Mouse (Mus musculus) MEL (cell line): ENCODE measurements around the gene Bscl2. TPM values are rescaled to one million over a fixed set of nuclear protein-coding genes. Genes with fewer than 3 reads are reported as not detected.

ENCODE experiments used
- DNase-seq: peaks from one replicate; pipeline ENCODE4 v3.0.0; 2011; ENCODE audit warnings: low read depth, low spot score
- H3K27ac ChIP-seq: 2 replicates; pipeline ENCODE4 v1.5.1; 2012; ENCODE audit warnings: low read depth, mild to moderate bottlenecking, control low read depth, low read length, moderate library complexity; ENCODE audit not compliant: control insufficient read depth
- H3K27me3 ChIP-seq, 2 experiments: fragments of 150-350 bp in 1 of 2; sonication (generic) in 1 of 2; 2 replicates each; pipeline ENCODE4 v1.6.1; 2012; ENCODE audit warnings: low read length in 2 of 2, mild to moderate bottlenecking in 2 of 2, improper control_type of control experiment in 1 of 2, moderate library complexity in 1 of 2; ENCODE audit not compliant: insufficient read depth in 2 of 2, control insufficient read depth in 1 of 2
- H3K36me3 ChIP-seq, 2 experiments: 2 replicates each; pipeline ENCODE4 v1.6.1; 2012 to 2014; ENCODE audit warnings: low read length in 2 of 2, improper control_type of control experiment in 1 of 2, inconsistent platforms in 1 of 2, mild to moderate bottlenecking in 1 of 2; ENCODE audit not compliant: insufficient read depth in 2 of 2, control insufficient read depth in 1 of 2
- H3K4me1 ChIP-seq, 2 experiments: fragments of 150-350 bp in 1 of 2; sonication (generic) in 1 of 2; 2 replicates each; pipeline ENCODE4 v1.6.1; 2012; ENCODE audit warnings: low read length in 2 of 2, improper control_type of control experiment in 1 of 2, mild to moderate bottlenecking in 1 of 2; ENCODE audit not compliant: insufficient read depth in 2 of 2, control insufficient read depth in 1 of 2
- H3K4me3 ChIP-seq, 2 experiments: fragments of 150-350 bp in 1 of 2; sonication (generic) in 1 of 2; 2 replicates each; pipeline ENCODE4 v1.5.1; 2012; ENCODE audit warnings: low read depth in 2 of 2, low read length in 2 of 2, mild to moderate bottlenecking in 2 of 2, moderate library complexity in 2 of 2, control low read depth in 1 of 2, improper control_type of control experiment in 1 of 2; ENCODE audit not compliant: control insufficient read depth in 1 of 2, insufficient read depth in 1 of 2
- H3K79me2 ChIP-seq: 2 replicates; pipeline ENCODE4 v1.6.1; 2012; ENCODE audit warnings: mild to moderate bottlenecking, low read length, moderate library complexity; ENCODE audit not compliant: control insufficient read depth, poor library complexity, insufficient read depth
- H3K9ac ChIP-seq: 2 replicates; pipeline ENCODE4 v1.6.1; 2012; ENCODE audit warnings: low read depth, mild to moderate bottlenecking, control low read depth, low read length, moderate library complexity; ENCODE audit not compliant: control insufficient read depth, poor library complexity, severe bottlenecking
- H3K9me3 ChIP-seq: fragments of 150-350 bp; sonication (generic); replicated peaks from 2 replicates; pipeline ENCODE4 v1.6.1; 2012; ENCODE audit warnings: mild to moderate bottlenecking, low read length, improper control_type of control experiment, moderate library complexity; ENCODE audit not compliant: insufficient read depth
- BHLHE40 ChIP-seq: IDR thresholded peaks from 2 replicates; pipeline ENCODE4 v1.6.1; 2012; ENCODE audit warnings: low read depth, mild to moderate bottlenecking, inconsistent platforms, low read length, improper control_type of control experiment, borderline replicate concordance
- CHD1 ChIP-seq: IDR thresholded peaks from 2 replicates; pipeline ENCODE4 v1.6.1; 2012; ENCODE audit warnings: low read depth, mild to moderate bottlenecking, inconsistent platforms, low read length, improper control_type of control experiment
- CTCF ChIP-seq, 3 experiments: IDR thresholded peaks in 2 of 3; conservative IDR thresholded peaks in 1 of 3; 2 replicates each; pipeline ENCODE4 v1.5.1; 2011 to 2012; ENCODE audit warnings: low read length in 3 of 3, low read depth in 2 of 3, mild to moderate bottlenecking in 2 of 3, improper control_type of control experiment in 1 of 3, inconsistent platforms in 1 of 3, mixed read lengths in 1 of 3, moderate library complexity in 1 of 3; ENCODE audit not compliant: control insufficient read depth in 1 of 3, insufficient read depth in 1 of 3, poor library complexity in 1 of 3, severe bottlenecking in 1 of 3
- E2F4 ChIP-seq: IDR thresholded peaks from 2 replicates; pipeline ENCODE4 v1.6.1; 2011; ENCODE audit warnings: low read depth, low read length, improper control_type of control experiment, borderline replicate concordance
- EP300 ChIP-seq, 2 experiments: IDR thresholded peaks; 2 replicates each; pipeline ENCODE4 v1.6.1; 2011; ENCODE audit warnings: improper control_type of control experiment in 2 of 2, low read length in 2 of 2, low read depth in 1 of 2, mild to moderate bottlenecking in 1 of 2
- GABPA ChIP-seq: IDR thresholded peaks from 2 replicates; pipeline ENCODE4 v1.6.1; 2012; ENCODE audit warnings: low read depth, mild to moderate bottlenecking, inconsistent platforms, low read length, improper control_type of control experiment, moderate library complexity
- GATA1 ChIP-seq: IDR thresholded peaks from 2 replicates; pipeline ENCODE4 v1.6.1; 2011; ENCODE audit warnings: low read depth, low read length, improper control_type of control experiment
- HCFC1 ChIP-seq: IDR thresholded peaks from 2 replicates; pipeline ENCODE4 v1.6.1; 2012; ENCODE audit warnings: low read depth, mild to moderate bottlenecking, inconsistent platforms, low read length, improper control_type of control experiment, moderate library complexity
- KAT2A ChIP-seq: conservative IDR thresholded peaks from 2 replicates; pipeline ENCODE4 v1.6.1; 2012; ENCODE audit warnings: low read depth, low read length, improper control_type of control experiment, inconsistent platforms
- MAFK ChIP-seq: IDR thresholded peaks from 2 replicates; pipeline ENCODE4 v1.6.1; 2011; ENCODE audit warnings: low read depth, mild to moderate bottlenecking, low read length, improper control_type of control experiment, borderline replicate concordance
- MAX ChIP-seq: IDR thresholded peaks from 2 replicates; pipeline ENCODE4 v1.6.1; 2011; ENCODE audit warnings: low read length, improper control_type of control experiment
- MEF2A ChIP-seq: IDR thresholded peaks from 2 replicates; pipeline ENCODE4 v1.6.1; 2014; ENCODE audit warnings: low read depth, mild to moderate bottlenecking, inconsistent platforms, low read length, improper control_type of control experiment; ENCODE audit not compliant: poor library complexity, insufficient replicate concordance, severe bottlenecking; ENCODE audit errors: extremely low read depth
- MXI1 ChIP-seq: IDR thresholded peaks from 2 replicates; pipeline ENCODE4 v1.6.1; 2011; ENCODE audit warnings: mild to moderate bottlenecking, low read depth, low read length, improper control_type of control experiment
- MYB ChIP-seq: IDR thresholded peaks from 2 replicates; pipeline ENCODE4 v1.6.1; 2011; ENCODE audit warnings: mild to moderate bottlenecking, low read depth, low read length, improper control_type of control experiment
- NELFE ChIP-seq: IDR thresholded peaks from 2 replicates; pipeline ENCODE4 v1.6.1; 2011; ENCODE audit warnings: low read depth, low read length, improper control_type of control experiment
- RCOR1 ChIP-seq: IDR thresholded peaks from 2 replicates; pipeline ENCODE4 v1.6.1; 2012; ENCODE audit warnings: low read depth, mild to moderate bottlenecking, inconsistent platforms, low read length, improper control_type of control experiment
- SIN3A ChIP-seq: IDR thresholded peaks from 2 replicates; pipeline ENCODE4 v1.6.1; 2012; ENCODE audit warnings: low read length, improper control_type of control experiment, inconsistent platforms
- TBP ChIP-seq: IDR thresholded peaks from 2 replicates; pipeline ENCODE4 v1.8.0; 2011; ENCODE audit warnings: low read depth, low read length, improper control_type of control experiment
- TCF12 ChIP-seq: IDR thresholded peaks from 2 replicates; pipeline ENCODE4 v1.6.1; 2014; ENCODE audit warnings: low read depth, mild to moderate bottlenecking, inconsistent platforms, low read length, improper control_type of control experiment, moderate library complexity
- USF1 ChIP-seq: IDR thresholded peaks from 2 replicates; pipeline ENCODE4 v1.6.1; 2014; ENCODE audit warnings: low read depth, mild to moderate bottlenecking, inconsistent platforms, low read length, improper control_type of control experiment, moderate library complexity
- ZKSCAN1 ChIP-seq: IDR thresholded peaks from 2 replicates; pipeline ENCODE4 v1.6.1; 2012; ENCODE audit warnings: low read depth, mild to moderate bottlenecking, inconsistent platforms, low read length, improper control_type of control experiment, moderate library complexity
- ZNF384 ChIP-seq: IDR thresholded peaks from 2 replicates; pipeline ENCODE4 v1.6.1; 2012; ENCODE audit warnings: low read depth, mild to moderate bottlenecking, inconsistent platforms, low read length, improper control_type of control experiment
- polyA plus RNA-seq, 2 experiments: library from polyadenylated mRNA; stranded (reverse) in 1 of 2; unstranded in 1 of 2; fragments of >175 nt in 1 of 2; fragments of >200 nt in 1 of 2; gene quantifications; 2 replicates each; pipeline versions ENCODE4 v1.2.1 to v1.2.4; 2012; ENCODE audit warnings: low replicate concordance in 2 of 2, low read depth in 1 of 2; ENCODE audit not compliant: insufficient read length in 2 of 2, insufficient read depth in 1 of 2, missing spikeins in 1 of 2
- total RNA-seq: library from RNA; depleted of rRNA; stranded (reverse); fragments of 300-350 nt; gene quantifications from 2 replicates; pipeline ENCODE4 v1.2.3, GENCODE M21; 2012

Bscl2 gene
- total and polyA plus RNA-seq, 3 experiments = 26.0 to 51.3 TPM; not detected in 1

GRCm38 (mm10) chr19:8850402-8850901 lies 13.2 kb downstream of the Bscl2 start, which contains the start of gene Lrrn4cl:
Gene Lrrn4cl, plus strand, starts transcription at chr19:8850768.
- TF ChIP-seq ZKSCAN1 = no peak
- TF ChIP-seq KAT2A = no peak
- no peak for TF ChIP-seq CHD1
- TF ChIP-seq EP300 (IDR thresholded peaks at IDR 0.05; ENCODE audit: low read depth in 1 of 2, low read length in 2 of 2) = no peak
- TF ChIP-seq E2F4 = no peak
- no peak for TF ChIP-seq GATA1
- TF ChIP-seq CTCF (IDR thresholded peaks at IDR 0.05 in 2 of 3, conservative IDR thresholded peaks at IDR 0.05 in 1 of 3; ENCODE audit: control insufficient read depth in 1 of 3, insufficient read depth in 1 of 3, low read depth in 2 of 3, low read length in 3 of 3, poor library complexity in 1 of 3, severe bottlenecking in 1 of 3) = no peak
- TF ChIP-seq MEF2A = no peak
- no peak for TF ChIP-seq ZNF384
- TF ChIP-seq BHLHE40 = no peak
- TF ChIP-seq NELFE = no peak
- no peaks in the 10 kb centered on the region; a peak in 2 of 4 replicates for H3K36me3 ChIP-seq
- no peaks in the 10 kb centered on the region for H3K9me3 ChIP-seq
- H3K79me2 ChIP-seq = no peaks in the 10 kb centered on the region
- no peak within 1 kb of the TSS for H3K27ac ChIP-seq
- H3K27me3 ChIP-seq = no peaks in the 10 kb centered on the region
- no peak for DNase-seq
- H3K4me3 ChIP-seq = no peak within 1 kb of the TSS
- no peak within 1 kb of the TSS for H3K9ac ChIP-seq
- H3K4me1 ChIP-seq = no peaks in the 10 kb centered on the region

- TF ChIP-seq ZKSCAN1 (no peak), GABPA (no peak), EP300 (IDR thresholded peaks at IDR 0.05; ENCODE audit: low read depth in 1 of 2, low read length in 2 of 2) (no peak), MAX (no peak), MYB (no peak), ZNF384 (no peak), HCFC1 (no peak), USF1 (no peak), MXI1 (no peak), TCF12 (no peak), RCOR1 (no peak), SIN3A (no peak), CTCF (IDR thresholded peaks at IDR 0.05 in 2 of 3, conservative IDR thresholded peaks at IDR 0.05 in 1 of 3; ENCODE audit: control insufficient read depth in 1 of 3, insufficient read depth in 1 of 3, low read depth in 2 of 3, low read length in 3 of 3, poor library complexity in 1 of 3, severe bottlenecking in 1 of 3) (no peak), MAFK (no peak), TBP (no peak)
- H3K9me3 ChIP-seq = no peaks in the 10 kb centered on the region
- H3K9ac ChIP-seq = no peak overlapping the region
- no peak overlapping the region for H3K27ac ChIP-seq
- no peaks in the 10 kb centered on the region for H3K27me3 ChIP-seq
- no peak overlapping the region for H3K4me3 ChIP-seq
- no peaks in the 10 kb centered on the region for H3K4me1 ChIP-seq
- no peak for DNase-seq
- H3K36me3 ChIP-seq = no peaks in the 10 kb centered on the region; a peak in 1 of 4 replicates
- H3K79me2 ChIP-seq = no peaks in the 10 kb centered on the region
Measured at GRCm38 (mm10) chr19:8851639-8852038, 14.4 kb downstream of the Bscl2 start.
